Mouse (Mus musculus) CD4-positive, CD25-positive, alpha-beta regulatory T cell, adult 4 months (primary cell): ENCODE measurements around the gene Dtymk. TPM values are rescaled to one million over a fixed set of nuclear protein-coding genes. Genes with fewer than 3 reads are reported as not detected.
"Not testable (repeated sequence)": the region's sequence is repeated elsewhere in the genome, so short reads cannot be mapped to it uniquely, and the experiment has no call there.

ENCODE experiments used
- ATAC-seq: one replicate; pipeline ENCODE4 v1.8.0; 2017
- polyA plus RNA-seq, 2 experiments: library from polyadenylated mRNA; unstranded; fragments of 100-300 nt; shearing (Covaris generic); gene quantifications; one replicate each; pipeline ENCODE4 v1.2.1; 2017

Gene Dtymk
- 100 to 1,000 TPM; 120 to 147 TPM for polyA plus RNA-seq

DNA sequence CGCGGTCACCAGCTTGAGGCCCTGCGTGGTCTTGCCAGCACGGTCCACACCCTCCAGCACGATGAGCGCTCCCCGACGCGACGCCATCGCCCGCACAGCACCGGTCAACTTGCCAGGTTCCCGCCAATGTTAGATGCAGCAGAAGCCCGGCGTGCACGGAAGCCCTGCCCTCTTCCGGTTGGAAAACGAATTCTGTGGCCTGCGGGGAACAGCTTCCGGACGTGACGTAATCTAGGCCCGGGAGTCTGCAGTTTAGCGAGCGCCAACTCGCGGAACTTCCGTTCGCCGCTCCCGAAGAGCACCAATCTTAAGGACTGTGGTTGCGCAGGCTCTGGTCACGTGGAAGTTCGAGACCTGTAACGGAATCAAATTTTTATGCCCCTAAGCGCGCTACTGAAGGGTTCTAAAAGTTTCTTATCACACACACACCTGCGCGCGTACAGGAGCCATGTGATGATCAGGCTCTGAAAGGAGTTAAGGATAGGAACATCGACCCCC, at the start of gene Dtymk:
Gene Dtymk, minus strand, starts transcription at position 194 of the 498 bp plus-strand sequence.
- ATAC-seq: peak; percentile 75

DNA sequence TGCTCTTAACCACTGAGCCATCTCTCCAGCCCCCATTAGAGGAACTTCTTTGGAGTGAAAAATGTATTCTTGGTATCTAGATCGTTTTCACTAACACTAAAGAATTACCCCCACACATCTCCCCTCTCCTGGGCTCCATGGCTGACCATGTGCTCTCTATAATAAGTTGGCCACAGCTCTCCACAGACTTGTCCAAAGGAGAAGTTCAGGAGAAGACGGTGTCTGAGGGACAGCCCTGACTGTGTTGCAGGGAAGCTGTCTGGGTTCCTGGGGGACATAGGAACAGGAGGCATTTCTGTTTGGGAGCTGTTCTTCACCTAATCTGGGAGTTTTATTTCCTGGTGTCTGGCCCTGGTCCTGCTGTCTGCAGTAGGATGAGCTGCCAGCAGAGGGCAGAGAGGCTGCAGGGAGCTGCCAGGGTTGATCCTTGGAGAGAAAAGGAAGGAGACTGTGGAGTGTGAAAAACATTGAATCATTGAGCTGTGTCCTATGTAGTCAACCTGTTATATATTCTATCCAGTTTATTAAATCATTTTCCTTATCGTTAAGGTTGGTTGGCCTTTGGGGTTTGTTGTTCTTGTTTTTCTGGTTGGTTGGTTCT, 44.1 kb upstream of the Dtymk start:
- ATAC-seq: peak; percentile 60

DNA sequence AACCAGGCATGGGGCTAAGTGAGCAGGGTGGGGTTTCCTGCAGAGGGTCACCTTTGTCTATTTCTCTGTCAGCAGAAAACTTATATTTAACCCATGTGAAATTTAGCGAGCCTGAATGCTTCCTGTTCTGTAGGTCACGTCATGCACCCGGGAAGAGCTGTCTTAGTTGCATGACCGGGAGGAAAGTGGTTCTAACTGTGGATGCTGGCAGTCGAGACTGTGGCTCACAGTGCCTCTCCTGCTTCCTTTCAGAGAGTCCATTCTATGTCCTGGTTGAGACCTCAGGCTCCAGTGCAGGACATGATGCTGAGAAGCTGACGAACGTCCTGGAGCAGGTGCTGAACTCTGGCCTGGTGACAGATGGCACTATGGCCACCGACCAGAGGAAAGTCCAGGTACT, 36.8 kb upstream of the Dtymk start:
- ATAC-seq: not testable (repeated sequence)

DNA sequence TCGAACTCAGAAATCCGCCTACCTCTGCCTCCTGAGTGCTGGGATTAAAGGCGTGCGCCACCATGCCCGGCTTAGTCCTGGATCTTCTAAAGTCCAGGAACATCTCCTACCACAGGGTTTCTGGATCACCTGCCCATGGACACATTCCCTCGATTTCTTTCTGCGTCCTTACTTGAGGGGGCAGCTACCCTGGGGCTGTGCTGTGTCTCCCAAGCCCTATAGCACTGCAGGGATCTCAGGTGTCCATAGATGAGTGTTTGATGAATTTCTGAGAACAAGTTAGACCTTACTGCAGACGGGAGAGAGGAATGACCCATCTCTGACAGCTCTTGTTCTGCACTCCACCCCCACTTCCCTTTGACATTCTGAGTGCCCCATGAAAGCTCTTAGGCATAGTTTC, 35.6 kb upstream of the Dtymk start:
- ATAC-seq: no peak

DNA sequence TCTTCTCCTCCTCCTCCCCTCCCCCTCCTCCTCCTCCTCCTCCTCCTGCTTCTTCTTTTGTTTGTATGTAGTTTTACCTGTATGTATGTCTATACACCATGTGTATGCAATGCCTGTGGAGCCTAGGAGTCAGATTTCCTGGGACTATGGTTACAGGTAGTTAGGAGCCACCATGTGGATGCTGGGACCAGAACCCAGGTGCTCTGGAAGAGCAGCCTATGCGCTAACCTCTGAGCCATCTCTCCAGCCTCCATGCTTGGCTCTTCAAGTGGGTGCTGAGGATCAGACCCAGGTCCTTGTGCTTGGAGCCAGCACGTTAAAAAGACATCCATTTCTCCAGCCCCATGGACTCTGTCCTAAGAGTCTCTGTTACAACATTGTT, 34.8 kb upstream of the Dtymk start:
- no peak for ATAC-seq

DNA sequence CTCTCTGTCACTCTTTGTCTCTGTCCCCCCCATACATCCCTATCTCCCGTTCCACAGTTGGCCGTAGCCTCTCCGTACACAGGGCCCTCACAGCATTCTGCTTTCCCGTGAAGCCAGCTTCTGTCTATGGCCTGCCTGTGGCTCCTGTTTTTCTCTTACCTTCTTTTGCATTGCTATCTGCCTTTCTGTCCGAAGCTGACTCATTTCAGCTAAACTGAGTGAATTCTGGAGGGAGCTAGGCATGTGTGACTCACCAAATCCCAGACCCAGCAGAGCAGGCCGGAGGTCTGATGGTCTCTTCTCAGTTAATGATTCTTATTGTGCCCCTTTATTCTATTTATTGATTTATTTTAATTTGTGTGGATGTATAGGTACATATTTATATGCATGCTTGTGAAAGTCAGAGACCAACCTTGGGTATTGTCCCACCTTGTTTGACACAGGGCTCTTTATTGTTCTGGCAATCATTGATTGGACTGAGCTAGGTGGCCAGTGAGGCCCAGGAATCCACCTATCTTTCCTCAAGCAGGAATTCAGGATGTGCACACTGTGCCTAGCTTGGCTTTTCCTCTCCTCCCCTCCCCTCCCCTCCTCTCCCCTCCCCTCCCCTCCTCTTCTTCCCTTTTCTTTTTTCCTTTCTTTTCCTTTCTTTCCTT, 34.3 kb upstream of the Dtymk start:
- no peak for ATAC-seq

DNA sequence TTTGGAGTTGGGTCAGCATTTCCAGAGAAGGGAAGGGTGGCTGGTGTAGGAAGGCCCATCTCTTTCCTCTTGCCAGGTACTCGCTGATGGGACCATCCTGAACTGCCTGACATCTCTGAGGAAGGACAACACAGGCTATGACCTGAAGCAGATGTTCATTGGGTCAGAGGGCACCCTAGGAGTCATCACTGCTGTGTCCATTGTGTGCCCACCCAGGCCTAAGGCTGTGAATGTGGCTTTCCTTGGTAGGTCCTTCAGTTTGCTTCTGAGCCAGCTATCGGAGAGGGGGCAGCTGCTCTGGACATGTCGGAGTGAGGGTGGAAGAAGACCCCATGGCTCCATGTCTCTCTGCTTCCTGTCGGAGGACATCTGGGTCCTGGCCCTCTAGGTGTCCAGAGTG, 33.5 kb upstream of the Dtymk start:
- ATAC-seq: no peak

DNA sequence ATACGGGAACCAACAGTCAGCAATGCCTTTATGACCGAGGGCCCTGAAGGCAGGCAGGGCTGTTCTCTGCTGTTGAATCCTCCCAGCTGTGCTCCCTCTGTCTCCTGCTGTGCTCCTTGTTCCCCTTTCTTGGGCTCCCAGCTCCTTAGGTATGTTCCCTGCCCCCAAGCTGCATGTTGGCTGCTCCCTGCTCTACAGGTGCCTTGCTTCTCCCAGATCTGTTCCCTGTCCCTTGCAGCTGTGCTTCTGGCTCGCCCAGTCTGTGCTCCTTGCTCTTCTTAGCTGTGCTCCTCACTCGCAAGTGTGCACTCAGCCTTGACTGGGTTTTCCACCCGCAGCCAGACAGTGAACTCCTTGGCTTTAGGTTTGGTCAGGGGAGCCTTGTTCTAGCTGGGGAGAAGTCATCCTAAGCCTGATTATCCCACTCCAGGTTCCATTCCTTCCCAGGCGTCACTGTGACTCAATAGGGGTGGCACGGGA, 33.0 kb upstream of the Dtymk start:
- ATAC-seq: no peak

DNA sequence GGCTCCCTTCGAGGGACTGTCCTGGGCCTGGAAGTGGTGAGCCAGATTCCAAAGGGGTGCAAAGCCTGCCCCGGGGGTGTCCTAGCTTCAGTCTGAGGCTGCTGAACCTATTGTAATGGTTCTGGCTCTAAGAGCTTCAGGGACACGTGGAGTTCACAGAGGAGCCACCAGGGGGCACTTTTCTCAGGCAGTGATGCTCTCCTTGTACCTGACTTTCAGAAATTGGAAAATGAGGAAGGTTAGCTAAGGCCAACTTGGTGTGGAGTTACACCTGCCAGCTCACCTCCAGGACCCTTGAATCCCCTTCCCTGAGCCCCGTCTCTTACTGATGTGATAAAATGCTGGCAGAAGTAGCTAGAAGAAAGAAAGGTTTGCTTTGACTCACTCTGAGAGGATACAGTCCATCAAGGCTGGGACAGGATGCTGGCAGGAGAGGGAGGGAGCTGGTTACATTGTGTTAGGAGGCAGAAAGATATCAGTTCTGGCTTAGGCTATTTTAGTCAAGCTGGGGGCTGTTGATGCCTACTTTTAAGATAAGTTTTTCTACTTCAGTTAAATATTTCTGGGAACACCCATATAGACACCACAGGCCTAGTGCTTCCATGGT, 31.1 kb upstream of the Dtymk start:
- peak; percentile 84 for ATAC-seq

DNA sequence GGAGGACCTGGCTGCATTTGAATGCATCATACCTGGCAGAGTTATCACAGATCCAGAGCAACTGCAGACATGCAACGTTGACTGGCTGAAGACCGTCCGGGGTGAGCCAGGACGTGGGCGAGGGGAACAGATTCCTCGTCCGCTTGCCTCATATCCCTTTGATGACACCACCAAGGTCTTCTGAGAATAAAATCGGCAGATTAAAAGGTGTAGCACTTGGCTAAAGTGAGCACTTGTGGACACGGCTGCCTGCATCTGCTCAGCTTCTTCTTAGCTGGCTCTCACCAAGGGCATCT, 24.8 kb upstream of the Dtymk start:
- ATAC-seq: no peak

DNA sequence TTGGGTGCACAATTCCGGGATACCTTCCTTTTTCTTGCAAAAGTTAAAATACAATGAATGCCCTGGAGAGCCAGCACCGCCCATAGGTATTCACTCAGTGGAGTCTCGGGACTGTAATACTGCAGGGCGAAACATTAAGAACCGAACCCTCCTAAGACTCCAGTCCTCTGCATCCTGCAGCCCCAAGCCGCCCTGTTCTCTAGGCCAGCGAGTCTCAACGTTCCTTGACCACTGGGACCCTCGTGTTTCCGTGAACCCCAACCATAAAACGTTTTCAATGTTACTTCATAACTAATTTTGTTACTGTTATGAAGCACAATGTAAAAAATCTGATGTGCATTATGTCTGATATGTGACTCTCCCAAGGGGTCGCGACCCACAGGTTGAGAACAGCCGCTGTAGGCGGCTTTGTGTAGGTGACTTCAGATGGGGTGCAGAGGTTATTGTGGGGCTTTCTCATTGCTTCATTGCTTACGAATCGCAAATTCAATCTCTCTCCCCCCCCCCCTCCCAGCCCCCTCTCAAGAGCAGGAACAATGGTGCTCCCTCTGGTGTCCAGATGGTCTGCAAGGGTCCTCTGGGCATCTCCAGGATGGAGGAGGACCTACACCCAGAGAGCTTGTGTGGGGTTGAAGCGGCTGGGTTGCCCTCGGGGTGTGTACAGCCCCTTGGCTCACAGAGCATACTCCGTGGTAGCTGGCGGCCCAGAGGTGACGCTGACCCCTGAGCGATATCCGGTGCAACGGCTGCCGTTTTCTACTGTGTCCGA, 24.2 kb upstream of the Dtymk start:
- ATAC-seq: peak; percentile 4

DNA sequence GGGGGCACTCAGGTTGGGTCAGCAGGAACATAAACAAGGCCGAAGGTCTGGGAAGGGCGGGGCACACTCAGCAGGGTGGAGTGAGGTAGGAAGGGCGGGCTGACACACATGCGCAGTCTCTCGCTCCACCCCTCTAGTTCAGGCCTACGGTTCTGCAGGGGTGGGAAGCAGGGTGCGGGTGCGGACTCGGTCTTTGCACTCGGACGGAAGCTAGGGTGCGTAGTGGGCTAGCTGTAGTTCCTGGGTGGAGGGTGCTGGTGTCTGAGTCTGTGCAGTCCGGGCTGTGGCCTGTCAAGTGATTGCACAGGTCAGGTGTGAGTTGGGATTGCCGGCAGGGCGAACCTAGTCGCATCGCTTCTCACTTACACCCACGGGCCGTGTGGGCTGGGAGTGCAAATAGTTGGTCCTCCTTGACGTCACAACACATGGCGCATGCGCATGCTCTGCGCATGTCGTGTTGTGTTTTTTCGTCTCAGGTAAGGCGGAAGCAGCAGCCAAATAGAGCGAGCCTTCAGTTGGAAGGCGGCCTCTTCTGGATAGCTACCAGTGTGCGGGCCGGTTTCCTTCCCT, 23.5 kb upstream of the Dtymk start:
- peak; percentile 88 for ATAC-seq

DNA sequence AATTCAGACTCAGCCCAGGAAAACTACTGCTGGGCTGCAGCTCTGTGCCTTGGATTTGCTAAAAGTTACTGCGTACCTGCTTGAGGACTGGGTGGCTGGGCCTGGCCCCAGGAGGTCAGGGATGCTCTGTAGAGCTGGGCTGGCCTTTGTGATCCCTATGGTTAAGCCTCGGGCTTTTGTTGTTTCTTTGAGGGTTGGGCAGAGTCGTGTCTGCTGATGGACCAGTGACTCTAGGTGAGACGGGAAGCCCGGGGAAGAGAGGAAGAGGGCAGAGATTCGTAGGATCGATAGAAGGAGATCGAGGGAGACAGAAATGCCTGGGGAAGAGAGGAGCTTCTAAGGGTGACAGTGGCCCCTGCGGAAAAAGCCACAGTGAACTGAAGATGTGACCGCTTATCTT, 22.9 kb upstream of the Dtymk start, which contains the start of gene D2hgdh:
Gene D2hgdh, plus strand, starts transcription at position 301 of the 400 bp plus-strand sequence.
- ATAC-seq: peak; percentile 22

DNA sequence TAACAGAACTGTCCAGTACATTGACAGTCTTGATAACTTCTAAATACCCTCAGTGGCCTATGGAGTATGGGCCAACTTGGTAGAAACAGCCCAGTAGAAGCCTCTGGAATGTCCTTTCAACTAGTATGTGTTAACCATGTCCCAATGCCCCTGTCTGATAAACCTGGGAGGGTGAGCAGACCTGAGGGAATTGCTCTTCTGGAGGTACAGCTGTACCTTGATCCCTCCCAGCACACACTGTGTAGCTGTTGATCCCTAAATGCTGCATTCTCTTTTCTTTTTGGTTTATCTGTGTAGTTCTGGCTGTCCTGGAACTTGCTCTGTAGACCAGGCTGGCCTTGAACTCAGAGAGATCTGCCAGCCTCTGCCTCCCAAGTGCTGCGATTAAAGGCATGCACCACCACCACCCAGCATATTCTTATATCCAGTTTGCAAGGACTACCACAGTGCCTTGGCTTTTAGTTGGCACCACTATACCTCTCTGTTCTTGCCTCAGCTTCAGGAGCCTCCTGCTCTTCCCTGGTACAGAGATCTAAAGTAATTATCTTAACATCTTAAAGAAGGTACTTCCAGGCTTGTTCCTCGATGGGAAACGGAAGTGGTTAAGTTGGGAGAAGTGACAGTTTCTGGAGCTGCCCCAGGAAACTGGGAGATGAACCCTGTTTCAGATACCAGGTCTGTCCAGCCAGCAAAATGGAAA, 22.2 kb upstream of the Dtymk start:
- ATAC-seq: no peak

DNA sequence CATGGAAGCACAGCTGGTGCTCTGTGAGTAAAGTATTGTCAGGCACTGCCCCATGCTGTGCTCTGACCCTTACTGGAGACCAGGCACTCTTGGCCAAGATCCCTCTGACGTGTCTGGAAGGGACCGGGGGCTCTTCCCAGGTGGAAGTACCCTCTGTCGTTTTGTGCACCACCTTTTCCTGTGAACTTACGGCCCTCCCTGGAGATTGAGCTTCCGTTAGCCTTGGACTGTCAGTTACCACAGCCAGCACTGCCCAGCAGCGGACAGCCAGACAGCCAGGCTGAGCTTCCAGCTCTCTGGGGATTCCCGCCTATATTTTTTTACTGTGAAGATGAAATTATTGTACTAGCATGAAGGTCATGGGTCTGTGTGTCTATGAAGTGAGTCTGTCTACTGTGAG, 17.0 kb upstream of the Dtymk start:
- no peak for ATAC-seq

DNA sequence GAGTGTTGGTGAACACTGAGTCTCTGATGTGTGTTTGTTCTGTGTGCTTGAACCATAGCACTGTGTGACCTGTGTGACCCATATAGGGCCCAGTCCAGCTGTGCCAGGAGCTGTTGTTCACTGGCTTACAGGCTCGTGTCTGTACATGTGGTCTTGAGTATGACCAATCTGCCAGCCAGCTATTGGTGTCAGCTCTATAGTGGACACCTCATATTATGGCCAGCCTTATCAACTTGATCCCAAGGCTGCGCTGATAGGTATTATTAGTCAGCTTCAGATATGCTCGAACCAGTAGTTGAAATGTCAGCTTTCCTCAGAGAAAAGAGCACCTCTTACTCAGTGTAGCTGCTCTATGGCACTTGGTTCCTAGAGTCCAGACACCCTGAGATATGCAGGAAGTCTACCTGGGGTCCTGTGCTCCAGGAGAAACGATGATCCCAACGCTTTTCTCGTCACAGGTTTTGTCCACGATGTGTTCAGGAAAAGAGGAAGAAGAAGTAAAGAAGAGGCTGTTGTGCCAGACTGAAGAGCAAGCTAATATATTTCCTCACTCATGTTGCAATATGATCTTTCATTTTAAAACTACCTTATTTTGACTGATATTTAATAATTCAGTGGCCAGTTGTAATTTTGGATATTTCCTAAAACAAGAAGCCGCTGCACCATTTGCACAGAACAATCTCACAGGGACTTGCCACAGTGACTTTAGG, 16.2 kb upstream of the Dtymk start:
- ATAC-seq: no peak

DNA sequence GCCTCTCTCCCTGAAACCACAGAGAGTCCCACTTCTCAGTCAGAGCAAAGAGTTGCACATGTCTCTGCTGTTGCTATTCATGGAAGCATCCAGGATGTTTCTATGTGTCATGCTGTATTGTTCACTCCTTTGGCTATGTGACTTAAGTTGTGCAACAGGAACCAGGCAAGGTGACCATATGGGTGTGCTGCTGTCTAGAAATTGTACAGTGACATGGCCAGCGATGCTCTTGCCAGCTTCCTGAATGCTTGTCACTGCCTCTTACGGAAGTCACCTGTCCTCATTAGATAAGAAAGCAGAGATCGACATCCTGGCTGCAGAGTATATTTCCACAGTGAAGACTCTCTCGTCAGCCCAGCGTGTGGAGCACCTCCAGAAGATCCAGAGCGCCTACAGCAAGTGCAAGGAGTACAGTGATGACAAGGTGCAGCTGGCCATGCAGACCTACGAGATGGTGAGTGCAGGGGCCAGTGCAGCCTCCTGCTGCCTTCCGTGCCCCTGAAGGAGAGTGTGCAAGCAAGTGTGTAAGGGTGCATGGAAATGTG, 9.8 kb upstream of the Dtymk start:
- ATAC-seq: no peak

DNA sequence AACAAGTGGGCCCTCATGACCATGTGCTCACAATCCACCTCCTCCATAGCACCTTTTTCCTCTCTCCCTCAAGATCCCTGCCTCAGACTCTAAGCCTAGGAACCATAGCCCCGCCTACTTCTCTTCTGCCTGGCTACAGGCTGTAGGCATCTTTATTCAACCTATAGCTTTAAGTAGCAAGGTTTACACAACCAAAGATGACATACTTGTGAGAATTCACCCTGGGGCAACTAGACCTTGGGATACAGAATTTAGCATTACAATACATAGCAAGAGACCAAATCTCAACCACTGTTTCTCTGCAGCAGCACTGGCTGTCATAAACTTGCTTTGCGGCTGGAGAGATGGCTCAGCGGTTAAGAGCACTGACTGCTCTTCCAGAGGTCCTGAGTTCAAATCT, 8.3 kb upstream of the Dtymk start:
- no peak for ATAC-seq

DNA sequence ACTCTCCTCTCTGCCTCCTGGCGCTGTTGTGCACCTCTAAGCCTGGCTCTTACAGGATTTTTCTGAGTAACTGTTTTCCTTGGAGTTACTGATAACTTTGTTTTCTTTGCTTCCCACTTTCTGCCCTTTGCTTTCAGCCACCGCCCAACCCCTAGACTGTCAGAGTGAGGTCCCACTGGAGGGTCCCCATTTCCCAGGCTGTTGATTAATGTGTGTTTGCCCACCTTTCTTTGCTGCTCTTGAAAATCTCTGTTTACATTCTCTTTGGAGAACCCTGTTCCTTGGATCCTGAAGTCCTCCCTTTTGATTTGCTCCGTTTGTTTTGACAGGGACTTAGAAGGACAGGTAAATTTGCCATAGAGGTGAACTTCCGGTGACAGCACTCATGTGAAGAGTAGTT, 7.1 kb upstream of the Dtymk start:
- no peak for ATAC-seq

DNA sequence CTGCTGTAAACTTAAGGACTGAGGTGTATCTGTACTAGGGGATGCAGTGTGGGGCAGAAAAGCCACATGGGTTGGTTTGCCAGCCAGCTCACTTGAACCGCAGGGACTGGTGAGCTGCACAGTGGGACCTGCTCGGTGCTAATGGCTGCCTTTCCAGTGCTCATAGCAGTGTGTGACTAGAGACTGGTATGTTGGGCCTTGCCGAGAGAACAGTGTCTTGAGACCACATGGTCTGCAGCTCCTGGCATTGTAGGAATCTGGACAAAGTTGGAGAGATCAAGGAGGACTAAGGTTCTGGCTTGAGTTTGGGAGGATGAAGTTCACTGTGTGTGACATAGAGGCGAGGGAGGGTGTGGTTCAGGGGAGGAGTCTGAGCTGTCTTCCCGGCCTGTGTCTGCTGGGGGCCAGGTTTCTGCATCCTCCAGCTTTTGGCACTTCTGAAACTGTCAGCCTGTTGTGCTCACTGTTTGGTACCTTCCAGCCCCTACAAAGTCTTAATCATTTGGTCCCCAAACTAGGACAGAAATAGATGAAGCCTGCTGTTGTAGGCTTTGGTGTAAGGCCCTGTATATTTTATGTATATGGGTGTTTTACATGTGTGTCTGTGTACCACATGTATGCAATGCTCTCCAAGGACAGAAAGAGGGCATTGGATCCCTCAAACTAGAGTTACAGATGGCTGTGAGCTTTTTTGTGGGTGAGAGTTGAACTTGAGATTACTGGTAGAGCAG, 3.7 kb upstream of the Dtymk start:
- ATAC-seq: no peak

DNA sequence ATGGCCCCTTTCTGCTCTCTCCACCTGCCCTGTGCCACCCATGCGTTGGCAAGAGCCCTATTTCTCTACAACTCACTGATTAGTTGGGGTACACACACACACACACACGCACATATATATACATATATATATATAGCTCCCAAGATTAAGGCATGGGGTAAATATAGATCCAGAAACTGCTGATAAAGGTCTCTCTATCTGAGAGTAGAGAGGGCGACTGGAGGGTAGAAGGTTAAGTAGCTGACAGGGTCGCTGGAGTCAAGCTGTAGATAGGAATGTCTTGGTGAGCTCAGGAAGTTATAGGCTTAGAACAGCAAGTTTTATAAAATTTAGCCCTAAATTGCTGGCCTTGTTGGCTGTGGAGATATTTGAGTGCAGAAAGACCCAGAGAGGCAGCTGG, 3.1 kb upstream of the Dtymk start:
- ATAC-seq: no peak
